Comparison of ENCODE assay signal across 8 mouse cellular contexts in genomic region chr8:4254001-4254400, GRCm38 (mm10). TPM values are rescaled to one million over a fixed set of nuclear protein-coding genes. Genes with fewer than 3 reads are reported as not detected.
DNase-seq lines count a peak whose midpoint lies in the region; ATAC-seq and TF ChIP-seq lines count a peak whose summit lies in the region.

No protein-coding gene starts in this region.

- peaks cover 37% of the 10 kb centered on the region for H3K36me3 ChIP-seq in heart, embryonic 10.5 days
- H3K36me3 ChIP-seq in kidney, embryonic 14.5 days (ENCODE audit: control insufficient read depth, insufficient read depth, low read length), result peaks cover 26% of the 10 kb centered on the region
- H3K36me3 ChIP-seq in liver, embryonic 16.5 days (ENCODE audit: control insufficient read depth, insufficient read depth), result peaks cover 3% of the 10 kb centered on the region; the same call in 1 of the 2 replicates

- H3K27ac ChIP-seq in heart, embryonic 10.5 days, result no peak overlapping the region
- no peak overlapping the region for H3K27ac ChIP-seq in kidney, embryonic 14.5 days (ENCODE audit: low read depth, low read length)
- no peak overlapping the region for H3K27ac ChIP-seq in liver, embryonic 16.5 days (ENCODE audit: low read length)

- no peak for TF ChIP-seq POLR2A in brain, embryonic 14.5 days (IDR thresholded peaks at IDR 0.05; ENCODE audit: borderline replicate concordance, extremely low read depth, insufficient read depth, insufficient read length, poor library complexity, severe bottlenecking)

- 69% methylated on average over 6 of the region's 6 CpGs for WGBS in heart, embryonic 10.5 days
- WGBS in kidney, embryonic 14.5 days, result 62% methylated on average over 6 of the region's 6 CpGs
- WGBS in liver, embryonic 16.5 days (ENCODE audit: insufficient replicate concordance), result 80% methylated on average over 6 of the region's 6 CpGs

- TF ChIP-seq CTCF in brain, embryonic 14.5 days (IDR thresholded peaks at IDR 0.05; ENCODE audit: borderline replicate concordance, extremely low read depth, insufficient read depth, insufficient read length), result peak; percentile 51; the same call in 1 of the 2 replicates

- peak overlapping the region; percentile 82 for H3K4me3 ChIP-seq in heart, embryonic 10.5 days
- H3K4me3 ChIP-seq in kidney, embryonic 14.5 days (ENCODE audit: low read length), result peak overlapping the region; percentile 91
- H3K4me3 ChIP-seq in liver, embryonic 16.5 days (ENCODE audit: low read depth, low read length), result peak overlapping the region; percentile 98; the same call in 1 of the 2 replicates

- H3K27me3 ChIP-seq in heart, embryonic 10.5 days (ENCODE audit: insufficient read depth, poor library complexity, severe bottlenecking), result no peaks in the 10 kb centered on the region
- H3K27me3 ChIP-seq in kidney, embryonic 14.5 days (ENCODE audit: control insufficient read depth, insufficient read depth, low read length), result no peaks in the 10 kb centered on the region
- H3K27me3 ChIP-seq in liver, embryonic 16.5 days (ENCODE audit: control insufficient read depth, insufficient read depth, low read depth, low read length), result no peaks in the 10 kb centered on the region

- H3K4me1 ChIP-seq in heart, embryonic 10.5 days, result peaks cover 57% of the 10 kb centered on the region
- peaks cover 21% of the 10 kb centered on the region for H3K4me1 ChIP-seq in kidney, embryonic 14.5 days (ENCODE audit: control insufficient read depth, insufficient read depth, low read length)
- peaks cover 26% of the 10 kb centered on the region for H3K4me1 ChIP-seq in liver, embryonic 16.5 days (ENCODE audit: control insufficient read depth, low read depth, low read length)

- no peaks in the 10 kb centered on the region for H3K9me3 ChIP-seq in heart, embryonic 10.5 days
- H3K9me3 ChIP-seq in kidney, embryonic 14.5 days (ENCODE audit: control insufficient read depth, low read length), result no peaks in the 10 kb centered on the region
- H3K9me3 ChIP-seq in liver, embryonic 16.5 days (replicated peaks; ENCODE audit: control insufficient read depth, low read length), result no peaks in the 10 kb centered on the region

- H3K9ac ChIP-seq in kidney, embryonic 14.5 days (ENCODE audit: low read depth, low read length), result peak overlapping the region; percentile 88; the same call in 1 of the 2 replicates
- H3K9ac ChIP-seq in liver, embryonic 16.5 days (ENCODE audit: low read depth, low read length), result 0 out of 2 replicates have a peak overlapping the region, but pooled peaks have one; percentile 14

- no peak for ATAC-seq in kidney, embryonic 14.5 days (ENCODE audit: low FRiP score, low TSS enrichment)
- ATAC-seq in liver, embryonic 16.5 days (ENCODE audit: low read depth), result no peak
- ATAC-seq in megakaryocyte-erythroid progenitor cell, adult 5-6 weeks (replicated peaks; ENCODE audit: low FRiP score, low TSS enrichment, poor library complexity, severe bottlenecking), result no peak

- peak overlapping the region; percentile 58 for H3K4me2 ChIP-seq in kidney, embryonic 14.5 days (replicated peaks; ENCODE audit: low read depth, low read length)
- peak overlapping the region; percentile 92 for H3K4me2 ChIP-seq in liver, embryonic 16.5 days (ENCODE audit: low read depth, low read length)

- intact Hi-C loops in heart, postnatal 25 days (cut with DNase I), result loop anchor here (5.0 to 10.0 kb wide), 3 partner anchors 118 to 421 kb away; no protein-coding TSS in a partner anchor

- DNase-seq in heart, adult 11 months, result peak; percentile 89
- DNase-seq in heart, postnatal 25 days (ENCODE audit: low spot score), result no peak
- peak; percentile 93 for DNase-seq in brain, embryonic 14.5 days (ENCODE audit: low read depth)
- DNase-seq in heart, embryonic 10.5 days (ENCODE audit: low spot score), result no peak
- DNase-seq in right cerebral cortex, postnatal 4 days, result peak; percentile 75

RNA-seq across cellular contexts. Expression of gene Snapc2, which starts 1.1 kb away (rescaled TPM):
- total RNA-seq in heart, postnatal 25 days (2021), result 10 to 100 TPM; 14.4 to 15.0 TPM
- polyA plus RNA-seq in brain, embryonic 14.5 days (2012; rRNA removed), result 65.5 and 75.9 TPM in 2 replicates
- polyA plus RNA-seq in heart, embryonic 10.5 days (2016; fragmentation: Nextera tagmentation; extraction: Ambion mirVana), result 47.8 and 60.2 TPM in 2 replicates
- polyA plus RNA-seq in kidney, embryonic 14.5 days (2014; fragmentation: Nextera tagmentation; extraction: Ambion mirVana), result 61.9 and 63.6 TPM in 2 replicates
- polyA plus RNA-seq in liver, embryonic 16.5 days (2015; fragmentation: Nextera tagmentation; extraction: Ambion mirVana), result 14.0 and 14.1 TPM in 2 replicates
- 15.4 and 23.7 TPM in 2 replicates for total RNA-seq in megakaryocyte-erythroid progenitor cell, adult 5-6 weeks (2014; fragmentation: Nextera tagmentation)
- 14.0 and 19.6 TPM in 2 replicates for total RNA-seq in megakaryocyte-erythroid progenitor cell, adult 5-6 weeks (2017)

RNA-seq across cellular contexts. Expression of gene Ctxn1, which starts 5.1 kb away (rescaled TPM):
- total RNA-seq in heart, postnatal 25 days (2021), result 1 to 10 TPM in 1 of 2 experiments, under 1 TPM in 1; 0.75 to 1.1 TPM
- 399 and 499 TPM in 2 replicates for polyA plus RNA-seq in brain, embryonic 14.5 days (2012; rRNA removed)
- 33.2 and 59.1 TPM in 2 replicates for polyA plus RNA-seq in heart, embryonic 10.5 days (2016; fragmentation: Nextera tagmentation; extraction: Ambion mirVana)
- 86.1 and 93.1 TPM in 2 replicates for polyA plus RNA-seq in kidney, embryonic 14.5 days (2014; fragmentation: Nextera tagmentation; extraction: Ambion mirVana)
- 1.3 and 1.5 TPM in 2 replicates for polyA plus RNA-seq in liver, embryonic 16.5 days (2015; fragmentation: Nextera tagmentation; extraction: Ambion mirVana)
- 0.63 TPM in 1 of 2 replicates, not detected in the other for total RNA-seq in megakaryocyte-erythroid progenitor cell, adult 5-6 weeks (2014; fragmentation: Nextera tagmentation)
- not detected in 2 replicates for total RNA-seq in megakaryocyte-erythroid progenitor cell, adult 5-6 weeks (2017)

RNA-seq across cellular contexts. Expression of gene Tgfbr3l, which starts 6.0 kb away (rescaled TPM):
- total RNA-seq in heart, postnatal 25 days (2021), result 1 to 10 TPM; 2.4 to 2.5 TPM
- 47.4 and 61.4 TPM in 2 replicates for polyA plus RNA-seq in brain, embryonic 14.5 days (2012; rRNA removed)
- polyA plus RNA-seq in heart, embryonic 10.5 days (2016; fragmentation: Nextera tagmentation; extraction: Ambion mirVana), result 2.4 and 2.5 TPM in 2 replicates
- polyA plus RNA-seq in kidney, embryonic 14.5 days (2014; fragmentation: Nextera tagmentation; extraction: Ambion mirVana), result 4.7 and 5.9 TPM in 2 replicates
- polyA plus RNA-seq in liver, embryonic 16.5 days (2015; fragmentation: Nextera tagmentation; extraction: Ambion mirVana), result 0.82 and 1.1 TPM in 2 replicates
- 9.2 and 16.7 TPM in 2 replicates for total RNA-seq in megakaryocyte-erythroid progenitor cell, adult 5-6 weeks (2014; fragmentation: Nextera tagmentation)
- total RNA-seq in megakaryocyte-erythroid progenitor cell, adult 5-6 weeks (2017), result 0.61 and 4.1 TPM in 2 replicates

RNA-seq across cellular contexts. Expression of gene Gm49320, which starts 15.3 kb away (rescaled TPM):
- not detected for total RNA-seq in heart, postnatal 25 days (2021)
- 4.3 and 5.6 TPM in 2 replicates for polyA plus RNA-seq in brain, embryonic 14.5 days (2012; rRNA removed)
- polyA plus RNA-seq in heart, embryonic 10.5 days (2016; fragmentation: Nextera tagmentation; extraction: Ambion mirVana), result 0.59 TPM in 1 of 2 replicates, not detected in the other
- 0.86 and 2.2 TPM in 2 replicates for polyA plus RNA-seq in kidney, embryonic 14.5 days (2014; fragmentation: Nextera tagmentation; extraction: Ambion mirVana)
- polyA plus RNA-seq in liver, embryonic 16.5 days (2015; fragmentation: Nextera tagmentation; extraction: Ambion mirVana), result not detected in 2 replicates
- 0.90 TPM in 1 of 2 replicates, not detected in the other for total RNA-seq in megakaryocyte-erythroid progenitor cell, adult 5-6 weeks (2014; fragmentation: Nextera tagmentation)
- 0.75 TPM in 1 of 2 replicates, not detected in the other for total RNA-seq in megakaryocyte-erythroid progenitor cell, adult 5-6 weeks (2017)

RNA-seq across cellular contexts. Expression of gene Map2k7, which starts 15.5 kb away (rescaled TPM):
- 10 to 100 TPM; 68.9 to 69.9 TPM for total RNA-seq in heart, postnatal 25 days (2021)
- 58.7 and 63.5 TPM in 2 replicates for polyA plus RNA-seq in brain, embryonic 14.5 days (2012; rRNA removed)
- polyA plus RNA-seq in heart, embryonic 10.5 days (2016; fragmentation: Nextera tagmentation; extraction: Ambion mirVana), result 27.5 and 30.0 TPM in 2 replicates
- 22.6 and 24.3 TPM in 2 replicates for polyA plus RNA-seq in kidney, embryonic 14.5 days (2014; fragmentation: Nextera tagmentation; extraction: Ambion mirVana)
- 8.6 and 9.5 TPM in 2 replicates for polyA plus RNA-seq in liver, embryonic 16.5 days (2015; fragmentation: Nextera tagmentation; extraction: Ambion mirVana)
- 45.9 and 54.5 TPM in 2 replicates for total RNA-seq in megakaryocyte-erythroid progenitor cell, adult 5-6 weeks (2014; fragmentation: Nextera tagmentation)
- 28.6 and 36.7 TPM in 2 replicates for total RNA-seq in megakaryocyte-erythroid progenitor cell, adult 5-6 weeks (2017)

Comparison
In these comparisons a context has a peak if more than half of its experiments do, and no peak if none do; other contexts are left out.
1. DNase-seq: peak in heart, adult 11 months (single experiment), brain, embryonic 14.5 days (single experiment) and right cerebral cortex, postnatal 4 days (single experiment); none in heart, postnatal 25 days (single experiment) and heart, embryonic 10.5 days (single experiment).
2. RNA of gene Ctxn1, which starts 5.1 kb away (polyA plus RNA-seq): 399 to 499 TPM in brain, embryonic 14.5 days, 86.1 to 93.1 TPM in kidney, embryonic 14.5 days and 33.2 to 59.1 TPM in heart, embryonic 10.5 days; 1.3 to 1.5 TPM in liver, embryonic 16.5 days; every median in the first group is over 10 times any median in the second.
3. Peak in every context shown above with its lines, with median percentiles within 50 percentile points of each other: H3K4me3 ChIP-seq.